Mouse (Mus musculus): ENCODE data around the gene Syn3. TPM values are rescaled to one million over a fixed set of nuclear protein-coding genes. Genes with fewer than 3 reads are reported as not detected.

Syn3 gene
- polyA plus RNA-seq, 1 experiment from 2014 or later: 7.4 TPM

DNA sequence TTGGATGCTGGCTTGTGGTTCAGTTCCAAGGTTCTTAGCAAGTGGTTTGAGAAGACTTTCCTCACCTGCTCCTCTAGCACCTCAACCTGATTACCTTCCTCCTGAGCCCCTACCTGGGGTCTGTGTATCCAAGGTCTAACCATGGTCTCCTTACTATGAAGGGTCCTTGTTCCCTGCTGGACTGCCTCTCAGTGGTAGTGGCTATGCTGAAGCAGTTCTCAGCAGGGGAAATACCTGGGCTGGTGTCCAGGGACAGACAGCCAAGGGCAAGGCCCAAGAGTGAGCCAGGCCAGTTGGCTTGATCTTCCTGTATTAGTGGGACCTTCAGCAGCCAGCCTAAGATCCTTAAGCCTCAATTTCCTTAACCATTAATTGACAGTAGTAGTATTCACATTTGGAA is 294.8 kb downstream of the Syn3 start:
- no peaks in the 10 kb centered on the region for H3K36me3 ChIP-seq (ENCODE audit: insufficient read depth, low read length)
- no peaks in the 10 kb centered on the region for H3K27me3 ChIP-seq (ENCODE audit: insufficient read depth, low read length)
- no peaks in the 10 kb centered on the region for H3K4me1 ChIP-seq (ENCODE audit: insufficient read depth, low read length)
- H3K27ac ChIP-seq (ENCODE audit: low read length): no peak overlapping the region
- ATAC-seq (ENCODE audit: low FRiP score, low TSS enrichment): no peak
- H3K4me2 ChIP-seq (replicated peaks; ENCODE audit: low read depth, low read length): no peak overlapping the region
- H3K9ac ChIP-seq (replicated peaks; ENCODE audit: low read length): no peak overlapping the region
- no peak overlapping the region for H3K4me3 ChIP-seq (ENCODE audit: low read length)
- H3K9me3 ChIP-seq (ENCODE audit: low read length): no peaks in the 10 kb centered on the region

DNA sequence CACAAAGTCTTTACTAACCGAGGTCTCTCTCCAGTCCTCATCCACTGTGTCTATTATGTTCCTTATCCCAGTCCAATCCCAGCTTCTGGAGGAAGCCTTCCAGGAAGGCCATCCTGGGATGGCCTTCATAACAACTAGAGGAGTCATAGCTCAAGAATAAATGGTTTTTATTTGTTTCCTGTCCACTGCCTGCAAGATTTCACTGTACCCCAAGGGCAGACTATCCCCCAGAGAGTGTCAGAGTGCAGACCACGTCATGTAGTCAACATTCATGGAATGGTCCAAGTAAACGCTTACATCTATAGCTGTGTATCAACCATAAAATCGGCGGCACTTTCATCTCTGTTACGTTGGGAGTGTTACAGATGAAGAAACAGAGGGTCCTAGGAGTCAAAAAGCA is 295.5 kb downstream of the Syn3 start:
- H3K4me1 ChIP-seq (ENCODE audit: insufficient read depth, low read length): no peaks in the 10 kb centered on the region
- H3K9me3 ChIP-seq (ENCODE audit: low read length): no peaks in the 10 kb centered on the region
- H3K4me3 ChIP-seq (ENCODE audit: low read length): no peak overlapping the region
- no peak overlapping the region for H3K27ac ChIP-seq (ENCODE audit: low read length)
- no peak for ATAC-seq (ENCODE audit: low FRiP score, low TSS enrichment)
- H3K36me3 ChIP-seq (ENCODE audit: insufficient read depth, low read length): no peaks in the 10 kb centered on the region
- no peaks in the 10 kb centered on the region for H3K27me3 ChIP-seq (ENCODE audit: insufficient read depth, low read length)
- no peak overlapping the region for H3K4me2 ChIP-seq (replicated peaks; ENCODE audit: low read depth, low read length)
- H3K9ac ChIP-seq (replicated peaks; ENCODE audit: low read length): no peak overlapping the region
- WGBS: 78% methylated on average over 6 of the region's 6 CpGs

DNA sequence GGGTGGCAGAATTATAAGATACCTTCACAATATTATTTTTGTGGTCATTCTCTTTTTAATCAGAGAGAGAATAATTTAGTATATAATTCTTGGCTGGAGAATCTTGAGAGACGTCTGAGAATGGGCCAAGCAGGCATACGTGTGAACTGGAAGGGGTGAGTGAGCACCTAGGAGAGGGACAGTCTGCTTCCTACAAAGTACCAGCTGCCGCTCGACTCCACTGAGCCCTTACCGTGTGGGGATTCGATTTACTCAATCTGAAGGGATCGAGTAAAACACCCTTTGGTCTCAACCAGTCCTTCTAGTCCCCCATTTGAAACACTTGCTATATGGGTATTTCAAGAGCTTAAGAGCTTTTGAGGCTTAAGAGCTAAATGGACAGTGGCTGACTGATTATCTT is 296.9 kb downstream of the Syn3 start:
- H3K4me1 ChIP-seq (ENCODE audit: insufficient read depth, low read length): no peaks in the 10 kb centered on the region
- no peaks in the 10 kb centered on the region for H3K9me3 ChIP-seq (ENCODE audit: low read length)
- no peaks in the 10 kb centered on the region for H3K36me3 ChIP-seq (ENCODE audit: insufficient read depth, low read length)
- H3K9ac ChIP-seq (replicated peaks; ENCODE audit: low read length): no peak overlapping the region
- WGBS: 77% methylated on average over 7 of the region's 7 CpGs
- H3K4me3 ChIP-seq (ENCODE audit: low read length): no peak overlapping the region
- ATAC-seq (ENCODE audit: low FRiP score, low TSS enrichment): no peak
- H3K27ac ChIP-seq (ENCODE audit: low read length): no peak overlapping the region
- no peaks in the 10 kb centered on the region for H3K27me3 ChIP-seq (ENCODE audit: insufficient read depth, low read length)
- no peak overlapping the region for H3K4me2 ChIP-seq (replicated peaks; ENCODE audit: low read depth, low read length)

DNA sequence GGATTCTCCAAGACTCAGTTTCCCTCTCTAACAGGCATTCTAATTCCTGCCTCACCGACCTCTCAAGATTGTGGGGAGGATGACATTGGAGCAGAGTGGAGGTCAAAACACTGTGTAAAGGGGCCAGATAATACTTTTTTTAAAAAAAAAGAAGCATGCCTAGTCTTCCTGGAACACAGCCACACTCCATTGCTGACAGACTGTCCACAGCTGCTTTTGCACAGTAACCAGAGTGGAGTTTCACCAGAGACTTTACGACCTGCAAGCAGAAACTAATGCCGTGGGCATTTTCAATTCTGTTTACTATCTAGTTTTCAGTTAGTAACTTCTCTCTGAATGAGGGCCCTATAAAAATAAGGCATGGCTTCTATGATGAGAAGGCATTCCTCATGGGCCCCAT is 297.7 kb downstream of the Syn3 start:
- H3K4me3 ChIP-seq (ENCODE audit: low read length): no peak overlapping the region
- no peaks in the 10 kb centered on the region for H3K9me3 ChIP-seq (ENCODE audit: low read length)
- H3K27me3 ChIP-seq (ENCODE audit: insufficient read depth, low read length): no peaks in the 10 kb centered on the region
- 59% methylated on average over 3 of the region's 3 CpGs for WGBS
- H3K9ac ChIP-seq (replicated peaks; ENCODE audit: low read length): no peak overlapping the region
- H3K4me1 ChIP-seq (ENCODE audit: insufficient read depth, low read length): no peaks in the 10 kb centered on the region
- no peak overlapping the region for H3K4me2 ChIP-seq (replicated peaks; ENCODE audit: low read depth, low read length)
- H3K27ac ChIP-seq (ENCODE audit: low read length): no peak overlapping the region
- H3K36me3 ChIP-seq (ENCODE audit: insufficient read depth, low read length): no peaks in the 10 kb centered on the region
- ATAC-seq (ENCODE audit: low FRiP score, low TSS enrichment): no peak

DNA sequence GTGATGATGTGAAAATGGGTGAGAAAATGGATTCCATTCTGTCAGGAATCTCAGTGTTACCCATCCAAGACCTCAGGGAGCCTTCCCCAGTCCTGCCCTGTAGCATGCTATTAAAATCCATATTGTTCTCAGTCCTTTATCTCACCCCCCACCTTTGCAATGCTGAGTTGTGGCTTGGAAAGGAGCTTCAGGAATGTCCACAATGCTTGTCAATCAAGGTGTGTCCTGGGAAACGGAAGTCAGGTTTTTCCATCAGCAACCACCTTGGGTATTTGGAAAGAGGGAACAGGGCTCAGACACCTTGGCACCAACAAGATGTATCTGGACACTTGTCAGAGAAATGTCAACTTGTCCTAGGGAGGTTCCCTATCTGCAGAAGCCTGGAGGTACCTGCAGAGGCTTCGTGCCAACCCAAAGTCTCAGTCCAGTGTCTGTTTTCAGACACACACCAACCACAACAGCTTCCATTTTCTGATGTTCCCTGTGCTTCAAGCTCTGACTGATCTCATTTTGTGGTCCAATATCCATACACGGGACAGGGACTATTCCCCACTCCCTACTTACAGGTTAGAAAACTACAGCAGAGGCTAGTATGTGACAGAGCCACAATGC is 302.2 kb downstream of the Syn3 start:
- H3K27ac ChIP-seq (ENCODE audit: low read length): no peak overlapping the region
- no peak overlapping the region for H3K4me3 ChIP-seq (ENCODE audit: low read length)
- 88% methylated on average over 3 of the region's 3 CpGs for WGBS
- no peak overlapping the region for H3K4me2 ChIP-seq (replicated peaks; ENCODE audit: low read depth, low read length)
- no peak overlapping the region for H3K9ac ChIP-seq (replicated peaks; ENCODE audit: low read length)
- no peaks in the 10 kb centered on the region for H3K27me3 ChIP-seq (ENCODE audit: insufficient read depth, low read length)
- H3K9me3 ChIP-seq (ENCODE audit: low read length): no peaks in the 10 kb centered on the region
- no peaks in the 10 kb centered on the region for H3K4me1 ChIP-seq (ENCODE audit: insufficient read depth, low read length)
- H3K36me3 ChIP-seq (ENCODE audit: insufficient read depth, low read length): no peaks in the 10 kb centered on the region
- ATAC-seq (ENCODE audit: low FRiP score, low TSS enrichment): no peak

DNA sequence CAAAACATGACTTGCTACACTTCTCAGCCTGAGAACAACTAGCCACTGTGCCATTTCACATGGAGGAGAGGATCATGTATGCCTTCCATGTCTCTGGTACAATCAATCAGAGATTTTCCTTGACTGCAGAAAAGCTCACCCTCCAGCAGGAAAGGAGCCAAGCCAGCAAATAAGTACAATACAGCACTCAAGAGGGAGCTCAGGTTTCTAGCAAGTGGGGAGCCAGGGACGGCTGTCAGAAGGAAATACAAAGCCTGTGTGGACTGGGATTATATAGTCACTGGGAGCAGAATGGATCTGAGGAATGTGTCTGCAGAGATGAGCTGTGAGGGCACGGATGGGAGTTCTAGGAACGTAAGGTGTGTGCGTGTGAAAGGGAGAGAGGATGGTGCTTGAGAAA is 304.0 kb downstream of the Syn3 start:
- Histone ChIP-seq H3K36me3 (ENCODE audit: insufficient read depth, low read length) (no peaks in the 10 kb centered on the region), H3K4me1 (ENCODE audit: insufficient read depth, low read length) (no peaks in the 10 kb centered on the region), H3K27ac (ENCODE audit: low read length) (no peak overlapping the region), H3K4me3 (ENCODE audit: low read length) (no peak overlapping the region), H3K4me2 (replicated peaks; ENCODE audit: low read depth, low read length) (no peak overlapping the region), H3K9ac (replicated peaks; ENCODE audit: low read length) (no peak overlapping the region), H3K27me3 (ENCODE audit: insufficient read depth, low read length) (no peaks in the 10 kb centered on the region), H3K9me3 (ENCODE audit: low read length) (no peaks in the 10 kb centered on the region)
- ATAC-seq (ENCODE audit: low FRiP score, low TSS enrichment): no peak
- WGBS: 50% methylated on average over 4 of the region's 4 CpGs

DNA sequence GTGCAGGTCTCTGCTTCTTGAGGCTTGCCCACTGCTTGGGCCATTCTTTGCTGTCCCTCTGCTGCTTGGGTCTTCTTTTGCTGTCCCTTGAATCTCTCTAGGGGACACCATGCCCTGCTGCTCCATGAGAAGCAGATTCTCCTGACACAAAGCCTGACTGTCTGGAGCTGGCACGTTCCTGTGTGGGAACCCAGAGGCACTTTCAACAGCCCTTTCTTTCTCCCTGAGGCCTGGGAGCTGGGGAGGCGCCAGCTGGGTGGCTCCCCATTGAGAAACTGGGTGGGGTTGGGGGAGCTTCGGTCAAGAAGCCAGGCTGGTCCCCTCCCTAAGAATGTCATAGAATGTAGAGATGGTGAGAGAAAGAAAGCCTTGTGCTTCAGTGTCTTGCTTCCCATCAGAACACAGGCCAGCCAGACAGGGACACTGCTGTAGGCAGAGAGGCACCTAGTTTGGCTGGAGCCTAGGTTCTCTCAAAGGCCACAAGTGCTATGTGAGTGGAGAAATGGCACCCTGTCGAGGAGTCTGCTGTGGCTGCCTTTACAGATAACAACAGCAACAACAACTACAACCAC is 304.7 kb downstream of the Syn3 start:
- Histone ChIP-seq H3K36me3 (ENCODE audit: insufficient read depth, low read length) (no peaks in the 10 kb centered on the region), H3K4me3 (ENCODE audit: low read length) (no peak overlapping the region), H3K4me1 (ENCODE audit: insufficient read depth, low read length) (no peaks in the 10 kb centered on the region), H3K9me3 (ENCODE audit: low read length) (no peaks in the 10 kb centered on the region), H3K27ac (ENCODE audit: low read length) (no peak overlapping the region), H3K4me2 (replicated peaks; ENCODE audit: low read depth, low read length) (no peak overlapping the region), H3K9ac (replicated peaks; ENCODE audit: low read length) (no peak overlapping the region), H3K27me3 (ENCODE audit: insufficient read depth, low read length) (no peaks in the 10 kb centered on the region)
- ATAC-seq (ENCODE audit: low FRiP score, low TSS enrichment): no peak
- 75% methylated on average over 4 of the region's 4 CpGs for WGBS

DNA sequence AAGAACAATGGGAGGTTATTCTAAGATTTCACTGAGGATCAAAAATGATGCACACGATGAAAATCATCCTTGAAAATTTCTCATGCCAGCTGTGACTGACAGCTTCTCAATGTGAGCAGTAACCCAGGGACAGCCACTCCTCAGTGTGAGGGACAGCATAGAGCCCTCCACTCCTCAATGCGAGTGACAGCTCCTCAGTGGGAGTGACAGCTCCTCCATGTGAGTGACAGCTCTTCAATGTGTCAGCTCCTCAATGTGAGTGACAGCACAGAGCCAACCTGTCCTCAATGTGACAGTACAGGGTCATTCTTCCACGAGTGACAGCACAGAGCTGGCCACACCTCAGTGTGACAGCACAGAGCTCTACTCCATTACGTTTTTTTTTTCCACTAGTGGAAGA is 310.1 kb downstream of the Syn3 start:
- Histone ChIP-seq H3K27me3 (ENCODE audit: insufficient read depth, low read length) (no peaks in the 10 kb centered on the region), H3K4me1 (ENCODE audit: insufficient read depth, low read length) (peaks cover 7% of the 10 kb centered on the region), H3K4me3 (ENCODE audit: low read length) (no peak overlapping the region), H3K9me3 (ENCODE audit: low read length) (no peaks in the 10 kb centered on the region), H3K36me3 (ENCODE audit: insufficient read depth, low read length) (no peaks in the 10 kb centered on the region), H3K27ac (ENCODE audit: low read length) (no peak overlapping the region), H3K4me2 (replicated peaks; ENCODE audit: low read depth, low read length) (no peak overlapping the region), H3K9ac (replicated peaks; ENCODE audit: low read length) (no peak overlapping the region)
- ATAC-seq (ENCODE audit: low FRiP score, low TSS enrichment): no peak
- 80% methylated on average over 4 of the region's 4 CpGs for WGBS

DNA sequence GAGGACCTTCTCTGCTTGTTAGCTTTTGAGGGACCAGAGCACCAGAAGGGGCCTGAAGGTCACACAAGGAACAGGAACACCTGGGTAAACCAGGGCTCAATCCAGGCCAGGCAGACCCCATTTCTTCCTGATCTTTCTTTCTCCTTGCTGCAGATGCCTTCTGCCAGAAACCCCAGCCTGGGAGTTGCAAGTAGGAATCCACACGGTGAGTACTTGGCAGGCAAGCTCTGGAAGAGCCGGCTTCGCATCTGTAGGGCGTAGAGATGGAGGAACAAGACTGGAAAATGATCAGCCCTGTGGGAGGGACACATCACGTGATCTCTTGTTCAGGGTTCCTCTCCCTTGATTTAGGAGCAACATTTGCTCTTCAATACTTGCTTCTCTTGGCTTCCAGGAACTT is 310.8 kb downstream of the Syn3 start:
- Histone ChIP-seq H3K27me3 (ENCODE audit: insufficient read depth, low read length) (no peaks in the 10 kb centered on the region), H3K36me3 (ENCODE audit: insufficient read depth, low read length) (no peaks in the 10 kb centered on the region), H3K9me3 (ENCODE audit: low read length) (no peaks in the 10 kb centered on the region), H3K4me3 (ENCODE audit: low read length) (no peak overlapping the region), H3K27ac (ENCODE audit: low read length) (no peak overlapping the region), H3K4me1 (ENCODE audit: insufficient read depth, low read length) (peaks cover 9% of the 10 kb centered on the region), H3K4me2 (replicated peaks; ENCODE audit: low read depth, low read length) (no peak overlapping the region), H3K9ac (replicated peaks; ENCODE audit: low read length) (no peak overlapping the region)
- 71% methylated on average over 5 of the region's 5 CpGs for WGBS
- no peak for ATAC-seq (ENCODE audit: low FRiP score, low TSS enrichment)

DNA sequence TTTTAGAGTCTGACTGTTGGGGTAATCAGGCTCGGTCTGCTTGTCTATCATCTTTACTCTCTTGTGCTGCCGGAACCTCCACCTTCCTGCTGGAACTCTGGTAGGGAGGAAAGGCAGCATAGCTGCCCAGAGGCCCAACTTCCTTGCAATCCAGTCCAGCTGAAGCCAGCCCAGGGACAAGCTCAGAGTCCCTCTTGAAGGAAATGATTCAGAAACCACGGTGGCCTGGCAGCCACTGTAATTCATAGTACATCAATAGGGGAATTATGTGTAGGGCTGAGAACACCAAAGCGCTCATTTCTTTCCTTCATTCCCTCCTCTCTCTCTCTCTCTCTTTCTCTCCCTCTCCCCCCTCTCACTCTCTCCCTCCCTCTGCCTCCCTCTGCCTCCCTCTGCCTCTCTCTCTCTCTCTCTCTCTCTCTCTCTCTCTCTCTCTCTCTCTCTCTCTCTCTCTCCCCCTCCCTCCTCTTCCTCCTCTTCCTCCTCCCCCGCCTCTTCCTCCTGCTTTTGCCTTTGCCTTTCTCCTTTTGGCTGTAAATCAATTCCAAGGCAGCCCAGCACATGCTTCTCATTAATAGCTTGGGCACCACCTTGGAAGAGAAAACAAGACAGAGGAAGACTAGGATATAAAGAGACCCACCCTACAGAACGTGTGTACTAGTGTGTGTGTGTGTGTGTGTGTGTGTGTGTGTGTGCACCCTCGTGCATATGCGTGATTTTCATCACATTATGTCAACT is 315.4 kb downstream of the Syn3 start:
- H3K4me1 ChIP-seq (ENCODE audit: insufficient read depth, low read length): peaks cover 9% of the 10 kb centered on the region
- no peaks in the 10 kb centered on the region for H3K9me3 ChIP-seq (ENCODE audit: low read length)
- H3K27me3 ChIP-seq (ENCODE audit: insufficient read depth, low read length): no peaks in the 10 kb centered on the region
- H3K9ac ChIP-seq (replicated peaks; ENCODE audit: low read length): no peak overlapping the region
- ATAC-seq (ENCODE audit: low FRiP score, low TSS enrichment): 0 out of 2 replicates have a peak, but pooled peaks have one; percentile 49
- 35% methylated on average over 8 of the region's 8 CpGs for WGBS
- H3K27ac ChIP-seq (ENCODE audit: low read length): no peak overlapping the region
- no peak overlapping the region for H3K4me3 ChIP-seq (ENCODE audit: low read length)
- H3K36me3 ChIP-seq (ENCODE audit: insufficient read depth, low read length): no peaks in the 10 kb centered on the region
- no peak overlapping the region for H3K4me2 ChIP-seq (replicated peaks; ENCODE audit: low read depth, low read length)
